Mouse (Mus musculus): ENCODE measurements at regions not wholly inside any gene's neighbourhood (a gene's known extent, or its start where the extent isn't known, plus 50 kb on each side); places are given as distances from the start of the nearest gene placed in this dataset.

GRCm38 (mm10) chr17:61570933-61571332 is 1310.2 kb downstream of the Efna5 start:
- no peak overlapping the region for H3K4me3 ChIP-seq (ENCODE audit: insufficient read depth, poor library complexity, severe bottlenecking)
- no peaks in the 10 kb centered on the region for H3K79me2 ChIP-seq (ENCODE audit: control insufficient read depth, insufficient read depth)
- H3K79me3 ChIP-seq (ENCODE audit: low read depth) = no peaks in the 10 kb centered on the region
- no peak overlapping the region for H3ac ChIP-seq (ENCODE audit: control insufficient read depth, insufficient read length, low read depth)
- TF ChIP-seq MYOD1 (IDR thresholded peaks at IDR 0.05; ENCODE audit: control insufficient read depth, insufficient read length, low read depth) (no peak), CTCF (IDR thresholded peaks at IDR 0.05; ENCODE audit: control insufficient read depth, insufficient read depth, insufficient read length) (no peak), USF1 (IDR thresholded peaks at IDR 0.05; ENCODE audit: low read depth) (no peak), MAX (IDR thresholded peaks at IDR 0.05) (no peak), CEBPB (IDR thresholded peaks at IDR 0.05; ENCODE audit: low read depth) (no peak), FOSL1 (IDR thresholded peaks at IDR 0.05; ENCODE audit: insufficient read depth, low read length, poor library complexity, severe bottlenecking) (no peak), MYOG (IDR thresholded peaks at IDR 0.05; ENCODE audit: control insufficient read depth, extremely low read depth, insufficient read length) (no peak)
- no peaks in the 10 kb centered on the region for H3K27me3 ChIP-seq (ENCODE audit: control insufficient read depth, insufficient read depth, insufficient read length)
- no peaks in the 10 kb centered on the region for H3K36me3 ChIP-seq (ENCODE audit: control insufficient read depth, insufficient read depth)

Measured in C2C12 (cell line).